Mouse (Mus musculus): Measurements from ENCODE around the gene Palld. TPM values are rescaled to one million over a fixed set of nuclear protein-coding genes. Genes with fewer than 3 reads are reported as not detected.

Palld gene
- polyA plus RNA-seq, 1 experiment from 2014 or later: 17.3 TPM

DNA sequence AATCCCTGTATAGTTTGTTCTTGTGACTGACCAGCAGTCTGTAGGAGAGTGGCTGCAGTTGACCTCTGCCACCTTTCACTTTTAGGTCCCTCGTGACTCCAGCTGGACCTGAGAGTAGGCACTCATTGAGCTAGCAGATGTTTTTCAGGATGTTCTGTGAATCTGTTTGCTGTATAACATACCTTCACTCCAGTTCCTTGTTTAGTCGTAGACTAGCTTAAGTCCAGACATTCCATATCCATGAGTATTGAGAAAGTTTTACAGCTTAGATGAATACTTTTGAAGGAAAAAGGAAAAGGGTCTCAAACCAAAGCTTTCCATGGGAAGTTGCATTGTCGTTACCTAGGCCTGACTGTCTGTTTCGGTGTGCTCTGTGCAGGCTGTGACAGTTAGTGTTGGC lies 405.4 kb downstream of the Palld start:
- Histone ChIP-seq H3K4me1 (replicated peaks; ENCODE audit: control insufficient read depth, insufficient read depth, low read length) (no peaks in the 10 kb centered on the region), H3K27me3 (ENCODE audit: control insufficient read depth, insufficient read depth, low read length) (no peaks in the 10 kb centered on the region), H3K9me3 (ENCODE audit: control insufficient read depth, low read length) (no peaks in the 10 kb centered on the region), H3K4me2 (replicated peaks) (no peak overlapping the region), H3K4me3 (replicated peaks; ENCODE audit: low read length) (no peak overlapping the region), H3K27ac (no peak overlapping the region), H3K36me3 (replicated peaks; ENCODE audit: control insufficient read depth, insufficient read depth) (peaks cover 5% of the 10 kb centered on the region; the same call in 1 of the 2 replicates), H3K9ac (no peak overlapping the region)
- WGBS: 91% methylated on average over 4 of the region's 4 CpGs
- no peak for ATAC-seq (ENCODE audit: low FRiP score)
- no peak for DNase-seq (ENCODE audit: low spot score)

DNA sequence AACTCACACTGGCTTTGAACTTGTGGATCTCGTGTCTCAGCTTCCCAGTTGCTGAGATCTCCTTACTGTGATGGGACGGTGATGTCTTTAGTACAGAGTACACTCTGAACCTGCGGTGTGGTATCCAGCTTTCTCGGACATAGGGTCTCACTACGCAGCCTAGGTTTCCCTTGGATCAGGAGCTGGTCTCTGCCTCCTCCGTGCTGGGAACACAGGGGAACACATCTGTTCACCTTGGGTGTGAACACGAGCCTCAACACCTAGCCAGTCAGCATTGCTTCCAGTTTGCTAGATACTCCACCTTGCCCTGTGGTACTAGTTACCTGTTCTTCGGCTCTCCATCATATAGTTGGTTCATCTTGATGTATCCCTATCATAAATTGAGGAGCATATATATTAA lies 413.9 kb downstream of the Palld start:
- H3K4me3 ChIP-seq (replicated peaks; ENCODE audit: low read length): peak overlapping the region; percentile 71; the same call in 1 of the 2 replicates
- H3K9me3 ChIP-seq (ENCODE audit: control insufficient read depth, low read length): no peaks in the 10 kb centered on the region
- H3K4me2 ChIP-seq (replicated peaks): peak overlapping the region; percentile 90
- no peak overlapping the region for H3K9ac ChIP-seq
- DNase-seq (ENCODE audit: low spot score): no peak
- H3K27me3 ChIP-seq (ENCODE audit: control insufficient read depth, insufficient read depth, low read length): no peaks in the 10 kb centered on the region
- peaks cover 8% of the 10 kb centered on the region for H3K4me1 ChIP-seq (replicated peaks; ENCODE audit: control insufficient read depth, insufficient read depth, low read length)
- ATAC-seq (ENCODE audit: low FRiP score): no peak
- peaks cover 11% of the 10 kb centered on the region; the same call in 1 of the 2 replicates for H3K36me3 ChIP-seq (replicated peaks; ENCODE audit: control insufficient read depth, insufficient read depth)
- no peak overlapping the region for H3K27ac ChIP-seq
- 92% methylated on average over 8 of the region's 8 CpGs for WGBS

DNA sequence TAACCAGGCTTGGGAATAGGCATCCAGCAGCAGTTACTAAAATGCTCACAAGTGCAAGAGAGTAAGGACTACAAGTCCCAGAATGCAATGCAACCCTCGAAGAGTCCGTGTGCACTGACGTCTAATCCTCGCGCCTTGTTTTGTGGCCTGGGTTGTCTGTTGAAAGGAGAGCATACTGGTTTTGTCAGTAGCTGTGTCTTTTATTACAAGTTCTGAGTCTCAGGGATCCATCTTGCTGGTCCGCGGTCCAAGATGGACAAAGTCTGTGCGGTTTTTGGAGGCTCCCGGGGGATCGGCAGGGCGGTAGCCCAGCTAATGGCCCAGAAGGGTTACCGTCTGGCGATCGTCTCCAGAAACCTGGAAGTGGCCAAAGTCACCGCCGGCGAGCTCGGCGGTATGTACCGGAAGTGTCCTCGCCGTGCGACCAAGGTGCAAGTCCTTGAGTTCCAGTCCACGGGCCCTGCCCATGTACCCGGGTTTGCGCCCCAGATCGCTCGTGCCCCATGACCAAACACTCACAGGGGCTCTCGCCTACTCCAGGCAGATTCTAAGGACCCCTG lies 414.8 kb downstream of the Palld start, which contains the start of gene Cbr4:
Gene Cbr4 (plus strand): TSS at position 138 of the 560 bp plus-strand sequence.
- Histone ChIP-seq H3K4me2 (replicated peaks) (peak within 1 kb of the TSS; percentile 90), H3K4me3 (replicated peaks; ENCODE audit: low read length) (peak within 1 kb of the TSS; percentile 71), H3K27ac (peak within 1 kb of the TSS; percentile 97), H3K36me3 (replicated peaks; ENCODE audit: control insufficient read depth, insufficient read depth) (peaks cover 11% of the 10 kb centered on the region; the same call in 1 of the 2 replicates), H3K9me3 (ENCODE audit: control insufficient read depth, low read length) (no peaks in the 10 kb centered on the region), H3K9ac (peak within 1 kb of the TSS; percentile 93), H3K27me3 (ENCODE audit: control insufficient read depth, insufficient read depth, low read length) (no peaks in the 10 kb centered on the region), H3K4me1 (replicated peaks; ENCODE audit: control insufficient read depth, insufficient read depth, low read length) (peaks cover 8% of the 10 kb centered on the region)
- ATAC-seq (ENCODE audit: low FRiP score) (peak; percentile 95), DNase-seq (ENCODE audit: low spot score) (peak; percentile 99)
- under 1% methylated on average over 29 of the region's 29 CpGs for WGBS

DNA sequence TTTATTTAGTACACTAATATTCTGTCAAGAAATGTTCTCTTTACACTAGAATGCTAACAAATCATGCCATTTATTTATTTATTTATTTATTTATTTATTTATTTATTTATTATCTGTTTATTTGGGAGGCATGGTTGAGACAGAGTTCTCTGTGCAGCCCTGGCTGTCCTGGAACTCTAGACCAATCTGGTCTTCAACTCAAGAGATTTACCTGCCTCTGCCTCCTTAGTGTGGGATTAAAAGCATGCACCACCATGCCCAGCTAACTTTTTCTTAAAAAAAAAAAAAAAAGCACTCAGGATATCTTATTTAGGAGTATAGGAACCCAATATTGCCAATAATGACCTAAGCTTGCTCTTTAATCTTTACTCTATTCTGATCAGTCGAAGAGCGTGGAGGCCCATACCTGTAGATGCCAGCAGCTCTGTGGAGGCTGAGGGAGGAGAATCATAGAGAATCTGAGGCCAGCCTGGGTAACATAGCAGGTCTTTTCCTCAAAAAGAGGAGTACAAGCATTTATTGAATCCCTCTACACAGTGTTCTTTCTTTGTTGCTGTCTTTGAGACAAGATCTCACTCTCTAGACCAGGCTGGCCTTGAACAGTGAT lies 415.5 kb downstream of the Palld start:
- ATAC-seq (ENCODE audit: low FRiP score): no peak; the same call in 1 of the 2 replicates
- no peak overlapping the region; the same call in 1 of the 2 replicates for H3K27ac ChIP-seq
- no peaks in the 10 kb centered on the region for H3K27me3 ChIP-seq (ENCODE audit: control insufficient read depth, insufficient read depth, low read length)
- DNase-seq (ENCODE audit: low spot score): no peak
- H3K4me3 ChIP-seq (replicated peaks; ENCODE audit: low read length): 0 out of 2 replicates have a peak overlapping the region, but pooled peaks have one; percentile 71
- 99% methylated on average over 2 of the region's 2 CpGs for WGBS
- peaks cover 8% of the 10 kb centered on the region for H3K4me1 ChIP-seq (replicated peaks; ENCODE audit: control insufficient read depth, insufficient read depth, low read length)
- H3K9ac ChIP-seq: 0 out of 2 replicates have a peak overlapping the region, but pooled peaks have one; percentile 93
- H3K4me2 ChIP-seq (replicated peaks): peak overlapping the region; percentile 90
- peaks cover 8% of the 10 kb centered on the region; the same call in 1 of the 2 replicates for H3K36me3 ChIP-seq (replicated peaks; ENCODE audit: control insufficient read depth, insufficient read depth)
- H3K9me3 ChIP-seq (ENCODE audit: control insufficient read depth, low read length): no peaks in the 10 kb centered on the region

DNA sequence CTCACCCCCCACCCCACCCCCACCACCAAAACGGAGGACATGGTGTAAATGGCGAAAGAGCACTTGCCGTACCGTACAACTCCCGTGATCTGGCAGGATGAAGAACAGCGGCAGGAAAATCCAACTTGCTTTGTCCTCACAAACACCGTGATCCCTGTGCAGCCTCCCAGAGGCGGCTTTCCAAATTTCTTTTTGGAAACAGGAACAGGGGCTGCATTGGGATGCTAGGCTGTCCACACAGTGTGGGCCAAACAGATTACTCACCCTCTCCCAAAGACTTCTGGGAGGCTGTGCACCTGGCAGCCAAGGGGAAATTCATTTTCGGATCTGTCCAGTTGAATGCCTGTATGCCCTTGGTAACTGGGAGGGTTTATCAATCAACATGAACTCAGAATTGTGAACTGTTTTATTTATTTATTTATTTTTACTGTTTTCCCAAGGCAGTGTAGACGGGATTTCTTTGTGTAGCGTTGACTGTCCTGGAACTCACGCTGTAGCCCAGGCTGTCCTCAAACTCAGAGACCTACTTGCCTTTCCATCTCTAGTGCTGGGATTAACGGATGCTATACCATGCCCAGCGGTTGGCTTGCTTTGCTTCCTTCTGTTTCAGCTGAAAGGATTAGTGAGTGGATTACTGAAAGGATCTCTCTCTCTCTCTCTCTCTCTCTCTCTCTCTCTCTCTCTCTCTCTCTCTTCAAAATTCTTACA lies 422.1 kb downstream of the Palld start:
- H3K4me1 ChIP-seq (replicated peaks; ENCODE audit: control insufficient read depth, insufficient read depth, low read length): no peaks in the 10 kb centered on the region
- no peak overlapping the region for H3K4me2 ChIP-seq (replicated peaks)
- no peaks in the 10 kb centered on the region for H3K36me3 ChIP-seq (replicated peaks; ENCODE audit: control insufficient read depth, insufficient read depth)
- no peaks in the 10 kb centered on the region for H3K9me3 ChIP-seq (ENCODE audit: control insufficient read depth, low read length)
- H3K27me3 ChIP-seq (ENCODE audit: control insufficient read depth, insufficient read depth, low read length): no peaks in the 10 kb centered on the region
- WGBS: 90% methylated on average over 14 of the region's 14 CpGs
- no peak overlapping the region for H3K27ac ChIP-seq
- no peak overlapping the region for H3K4me3 ChIP-seq (replicated peaks; ENCODE audit: low read length)
- ATAC-seq (ENCODE audit: low FRiP score): no peak; the same call in 1 of the 2 replicates
- no peak overlapping the region for H3K9ac ChIP-seq
- DNase-seq (ENCODE audit: low spot score): no peak

DNA sequence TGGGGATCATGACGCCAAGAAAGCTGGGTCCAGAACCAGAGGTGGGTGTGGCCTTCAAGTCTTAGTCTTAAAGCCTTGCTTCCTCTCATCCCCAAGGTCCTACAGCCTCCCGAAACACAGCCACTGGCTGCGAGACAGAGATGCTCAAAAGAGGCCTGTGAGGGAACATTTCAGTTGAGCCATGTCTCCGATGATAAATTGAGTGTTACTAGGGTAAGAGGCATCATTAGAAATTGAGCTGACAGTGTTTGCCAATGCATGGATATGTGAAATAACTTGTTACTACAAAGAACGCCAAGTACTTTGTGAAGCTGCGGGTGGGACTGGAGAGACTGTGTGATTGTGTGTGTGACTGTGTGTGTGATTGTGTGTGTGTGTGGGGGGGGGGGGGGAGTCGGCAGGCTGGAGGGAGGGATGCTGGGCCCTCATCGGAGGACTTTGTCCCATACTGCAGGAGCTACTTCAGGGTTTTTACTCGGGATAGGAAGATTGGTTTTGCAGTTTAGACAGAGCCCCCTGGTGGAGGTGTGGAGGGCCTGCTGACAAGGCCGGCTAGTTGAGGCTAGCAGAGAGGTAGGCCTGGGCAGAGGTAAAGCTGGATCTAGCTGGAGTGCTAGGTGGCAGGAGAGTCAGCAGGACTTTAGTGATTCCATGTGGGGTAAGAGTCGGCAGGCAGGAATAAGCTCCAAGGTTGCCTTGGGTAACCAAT lies 422.8 kb downstream of the Palld start:
- WGBS: 51% methylated on average over 11 of the region's 11 CpGs
- no peaks in the 10 kb centered on the region for H3K9me3 ChIP-seq (ENCODE audit: control insufficient read depth, low read length)
- no peaks in the 10 kb centered on the region for H3K27me3 ChIP-seq (ENCODE audit: control insufficient read depth, insufficient read depth, low read length)
- H3K4me3 ChIP-seq (replicated peaks; ENCODE audit: low read length): no peak overlapping the region
- no peak overlapping the region for H3K27ac ChIP-seq
- H3K9ac ChIP-seq: no peak overlapping the region
- no peak overlapping the region for H3K4me2 ChIP-seq (replicated peaks)
- ATAC-seq (ENCODE audit: low FRiP score) (peak; percentile 60; the same call in 1 of the 2 replicates), DNase-seq (ENCODE audit: low spot score) (no peak)
- H3K4me1 ChIP-seq (replicated peaks; ENCODE audit: control insufficient read depth, insufficient read depth, low read length): no peaks in the 10 kb centered on the region
- H3K36me3 ChIP-seq (replicated peaks; ENCODE audit: control insufficient read depth, insufficient read depth): no peaks in the 10 kb centered on the region

DNA sequence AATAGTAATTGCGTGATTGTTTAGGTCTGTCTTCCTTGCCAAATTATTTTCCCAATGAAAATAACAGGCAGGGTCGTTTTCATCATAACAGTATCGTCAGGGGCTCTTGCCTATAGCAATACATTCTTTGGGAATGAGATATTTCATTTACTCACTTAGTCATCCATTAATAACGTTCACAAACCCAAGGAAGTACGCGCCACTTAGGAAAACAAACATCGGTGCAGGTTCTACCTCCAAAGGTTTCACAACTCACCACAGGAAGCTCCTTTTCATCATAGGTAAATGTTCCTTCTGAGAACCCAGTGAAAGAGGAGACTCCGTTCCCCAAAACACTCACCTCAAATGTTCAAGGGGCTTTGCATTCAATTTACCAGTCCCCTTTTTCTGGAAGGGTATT lies 423.7 kb downstream of the Palld start:
- H3K9ac ChIP-seq: no peak overlapping the region
- H3K4me1 ChIP-seq (replicated peaks; ENCODE audit: control insufficient read depth, insufficient read depth, low read length): no peaks in the 10 kb centered on the region
- H3K4me2 ChIP-seq (replicated peaks): no peak overlapping the region
- no peaks in the 10 kb centered on the region for H3K36me3 ChIP-seq (replicated peaks; ENCODE audit: control insufficient read depth, insufficient read depth)
- no peak overlapping the region for H3K4me3 ChIP-seq (replicated peaks; ENCODE audit: low read length)
- WGBS: 82% methylated on average over 8 of the region's 8 CpGs
- ATAC-seq (ENCODE audit: low FRiP score) (no peak), DNase-seq (ENCODE audit: low spot score) (no peak)
- no peaks in the 10 kb centered on the region for H3K27me3 ChIP-seq (ENCODE audit: control insufficient read depth, insufficient read depth, low read length)
- H3K27ac ChIP-seq: no peak overlapping the region
- no peaks in the 10 kb centered on the region for H3K9me3 ChIP-seq (ENCODE audit: control insufficient read depth, low read length)

DNA sequence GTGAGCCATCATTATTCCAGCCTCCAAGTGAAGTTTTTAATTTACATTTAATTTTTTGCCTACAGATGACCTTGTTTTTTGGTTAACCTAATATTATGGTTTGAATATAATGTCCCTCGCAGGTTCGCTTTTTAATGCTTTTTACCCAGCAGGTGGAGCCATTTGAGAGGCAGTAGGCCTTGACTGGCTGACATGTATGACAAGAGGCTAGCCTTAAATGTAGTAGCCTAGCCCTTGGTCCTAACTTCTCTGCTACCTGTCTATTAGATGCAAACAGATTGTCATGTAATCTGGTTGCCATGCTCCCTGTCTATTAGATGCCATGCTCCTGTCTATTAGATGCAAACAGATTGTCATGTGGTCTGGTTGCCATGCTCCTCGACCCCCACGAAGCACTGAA lies 424.3 kb downstream of the Palld start:
- WGBS: 91% methylated on average over 4 of the region's 4 CpGs

DNA sequence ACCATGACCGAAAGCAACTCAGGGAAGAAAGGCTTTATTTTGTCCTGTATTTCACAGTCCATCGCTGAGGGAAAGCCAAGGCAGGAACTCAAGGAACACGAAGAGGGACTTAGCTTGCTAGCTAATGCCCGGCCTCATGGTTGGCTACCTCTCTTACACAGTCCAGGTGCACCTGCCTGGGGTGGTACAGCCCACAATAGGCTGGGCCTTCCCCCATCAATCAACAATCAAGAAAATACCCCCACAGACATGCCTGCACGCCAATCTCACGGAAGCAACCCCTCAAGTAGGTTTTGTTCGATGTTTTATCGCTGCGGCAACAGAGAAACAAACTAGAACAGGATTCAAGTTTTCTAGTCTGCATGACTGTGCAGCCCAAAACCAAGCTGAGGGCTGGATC lies 426.3 kb downstream of the Palld start:
- no peaks in the 10 kb centered on the region for H3K36me3 ChIP-seq (replicated peaks; ENCODE audit: control insufficient read depth, insufficient read depth)
- H3K9me3 ChIP-seq (ENCODE audit: control insufficient read depth, low read length): no peaks in the 10 kb centered on the region
- WGBS: 87% methylated on average over 9 of the region's 9 CpGs
- H3K9ac ChIP-seq: no peak overlapping the region
- no peaks in the 10 kb centered on the region for H3K4me1 ChIP-seq (replicated peaks; ENCODE audit: control insufficient read depth, insufficient read depth, low read length)
- H3K27ac ChIP-seq: no peak overlapping the region
- ATAC-seq (ENCODE audit: low FRiP score) (no peak), DNase-seq (ENCODE audit: low spot score) (no peak)
- no peak overlapping the region for H3K4me2 ChIP-seq (replicated peaks)
- no peaks in the 10 kb centered on the region for H3K27me3 ChIP-seq (ENCODE audit: control insufficient read depth, insufficient read depth, low read length)
- H3K4me3 ChIP-seq (replicated peaks; ENCODE audit: low read length): no peak overlapping the region

More for the DNA sequence above, 424.3 kb downstream of the Palld start:
- Histone ChIP-seq H3K4me3 (replicated peaks; ENCODE audit: low read length) (no peak overlapping the region), H3K27me3 (ENCODE audit: control insufficient read depth, insufficient read depth, low read length) (no peaks in the 10 kb centered on the region), H3K4me2 (replicated peaks) (no peak overlapping the region), H3K9me3 (ENCODE audit: control insufficient read depth, low read length) (no peaks in the 10 kb centered on the region), H3K4me1 (replicated peaks; ENCODE audit: control insufficient read depth, insufficient read depth, low read length) (no peaks in the 10 kb centered on the region), H3K9ac (no peak overlapping the region), H3K36me3 (replicated peaks; ENCODE audit: control insufficient read depth, insufficient read depth) (no peaks in the 10 kb centered on the region), H3K27ac (no peak overlapping the region)
- ATAC-seq (ENCODE audit: low FRiP score): no peak
- DNase-seq (ENCODE audit: low spot score): no peak
